Mouse (Mus musculus): ENCODE measurements at regions not wholly inside any gene's neighbourhood (a gene's known extent, or its start where the extent isn't known, plus 50 kb on each side); places are given as distances from the start of the nearest gene placed in this dataset.

- no peak for DNase-seq (ENCODE audit: low read depth)
These were observed 151.3 kb upstream of the 4933402D24Rik start for GRCm38 (mm10) chr1:63920181-63920933.

- no peak for DNase-seq (ENCODE audit: low read depth)
These were observed 149.1 kb upstream of the 4933402D24Rik start for GRCm38 (mm10) chr1:63918200-63918599.

GRCm38 (mm10) chr1:63916907-63917650 lies 148.0 kb upstream of the 4933402D24Rik start:
- no peak for DNase-seq (ENCODE audit: low read depth)

- DNase-seq (ENCODE audit: low read depth), result no peak
These were observed 141.7 kb upstream of the 4933402D24Rik start for GRCm38 (mm10) chr1:63910765-63911164.

GRCm38 (mm10) chr1:63909191-63909590 lies 140.1 kb upstream of the 4933402D24Rik start:
- DNase-seq (ENCODE audit: low read depth), result no peak

DNA sequence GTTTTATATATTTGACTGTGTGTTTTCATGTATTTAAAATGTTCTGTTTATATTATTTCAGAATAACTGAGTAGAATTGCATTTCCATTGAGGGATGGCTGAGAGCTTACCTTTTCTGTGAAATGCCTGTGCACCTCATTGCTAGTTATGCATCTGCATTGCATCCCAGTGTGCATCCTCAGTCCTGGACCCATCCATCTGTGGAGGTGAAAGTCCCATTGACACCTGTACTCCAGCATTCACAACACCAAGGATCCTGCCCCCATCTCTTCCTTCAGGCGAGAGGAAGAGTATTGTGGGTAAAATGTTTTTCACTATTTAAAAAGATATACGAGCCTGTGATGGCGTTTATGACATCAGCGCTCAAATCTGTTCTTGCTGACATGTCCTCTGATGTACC lies 134.6 kb upstream of the 4933402D24Rik start:
- DNase-seq (ENCODE audit: low read depth), result no peak

GRCm38 (mm10) chr1:63903201-63903600 lies 134.1 kb upstream of the 4933402D24Rik start:
- DNase-seq (ENCODE audit: low read depth), result no peak

DNA sequence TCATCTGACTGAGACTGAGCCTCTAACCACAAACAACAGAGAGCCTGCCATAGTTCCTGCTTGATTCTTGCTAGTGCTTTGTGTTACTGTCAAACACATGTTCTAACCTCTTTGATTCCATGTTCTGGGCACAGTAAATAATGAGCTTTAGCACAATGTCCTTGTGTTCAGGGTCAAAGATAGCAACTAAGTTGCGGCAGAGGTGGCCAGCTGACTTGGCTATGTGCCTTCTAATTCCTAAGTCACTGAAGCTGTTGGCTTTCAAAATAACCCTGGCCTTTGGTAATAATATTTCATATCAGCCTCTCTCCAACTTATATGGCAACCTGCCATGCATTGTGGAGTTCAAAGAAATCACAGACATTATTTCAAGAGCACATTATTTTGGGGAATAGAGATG lies 133.3 kb upstream of the 4933402D24Rik start:
- no peak for DNase-seq (ENCODE audit: low read depth)

- DNase-seq (ENCODE audit: low read depth), result no peak
These were observed 130.8 kb upstream of the 4933402D24Rik start for GRCm38 (mm10) chr1:63899631-63900577.

DNA sequence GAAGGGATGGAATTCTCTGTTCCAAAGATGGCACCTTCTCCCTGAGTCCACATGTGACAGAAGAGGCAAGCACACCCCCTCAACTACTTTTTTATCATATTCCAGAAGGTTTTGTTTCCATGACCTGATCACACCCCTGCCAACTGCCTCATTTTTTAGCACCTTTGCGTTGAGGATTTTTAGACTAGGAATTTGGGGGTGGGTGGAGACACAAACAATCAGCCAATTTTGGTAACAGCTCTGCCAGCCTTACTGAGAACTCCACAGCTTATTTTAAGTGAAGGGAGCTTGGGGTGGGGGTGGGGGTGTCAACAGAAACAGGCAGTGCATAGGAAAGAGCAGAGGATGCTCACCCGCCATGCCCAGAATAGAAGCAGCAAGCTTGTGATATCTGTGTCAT lies 129.7 kb upstream of the 4933402D24Rik start:
- DNase-seq (ENCODE audit: low read depth), result no peak

DNA sequence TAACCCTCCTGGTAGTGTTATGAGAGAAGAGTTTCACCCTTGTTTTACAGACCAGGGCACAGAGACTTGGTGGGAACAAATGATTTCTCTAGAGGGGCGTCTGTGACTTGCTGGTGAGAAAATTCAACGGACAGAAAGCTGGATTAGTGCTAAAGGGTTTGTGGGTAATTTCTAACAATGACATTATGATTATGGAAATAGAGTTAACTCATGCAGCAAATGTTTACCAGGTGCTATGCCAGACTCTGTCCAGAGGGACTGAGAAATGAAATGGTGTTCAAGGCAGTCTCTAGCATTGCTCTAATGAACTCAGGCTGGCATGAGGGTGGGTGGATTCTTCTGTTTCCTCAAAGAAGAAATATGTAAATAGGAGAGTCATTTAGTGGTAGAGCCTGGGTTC lies 128.5 kb upstream of the 4933402D24Rik start:
- DNase-seq (ENCODE audit: low read depth), result no peak

DNA sequence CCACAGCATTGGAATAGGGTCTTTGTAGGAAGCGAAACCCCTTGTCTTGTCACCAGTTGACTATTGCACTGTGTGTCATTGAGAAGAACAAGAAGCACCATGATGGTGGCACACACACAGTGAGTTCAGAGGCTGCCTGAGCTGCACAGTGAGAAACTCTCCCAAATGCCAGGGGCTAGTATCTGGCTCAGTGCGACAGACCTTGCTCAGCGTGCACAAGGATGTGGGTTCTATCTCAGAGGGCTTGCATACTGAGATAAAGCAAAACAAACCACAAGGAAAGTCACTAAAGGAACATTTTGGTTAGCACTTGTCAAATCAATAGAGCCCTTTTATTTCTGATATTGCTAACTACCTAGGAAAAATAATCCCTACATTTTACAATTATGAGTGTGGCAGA lies 110.5 kb upstream of the 4933402D24Rik start:
- DNase-seq (ENCODE audit: low read depth), result no peak

DNA sequence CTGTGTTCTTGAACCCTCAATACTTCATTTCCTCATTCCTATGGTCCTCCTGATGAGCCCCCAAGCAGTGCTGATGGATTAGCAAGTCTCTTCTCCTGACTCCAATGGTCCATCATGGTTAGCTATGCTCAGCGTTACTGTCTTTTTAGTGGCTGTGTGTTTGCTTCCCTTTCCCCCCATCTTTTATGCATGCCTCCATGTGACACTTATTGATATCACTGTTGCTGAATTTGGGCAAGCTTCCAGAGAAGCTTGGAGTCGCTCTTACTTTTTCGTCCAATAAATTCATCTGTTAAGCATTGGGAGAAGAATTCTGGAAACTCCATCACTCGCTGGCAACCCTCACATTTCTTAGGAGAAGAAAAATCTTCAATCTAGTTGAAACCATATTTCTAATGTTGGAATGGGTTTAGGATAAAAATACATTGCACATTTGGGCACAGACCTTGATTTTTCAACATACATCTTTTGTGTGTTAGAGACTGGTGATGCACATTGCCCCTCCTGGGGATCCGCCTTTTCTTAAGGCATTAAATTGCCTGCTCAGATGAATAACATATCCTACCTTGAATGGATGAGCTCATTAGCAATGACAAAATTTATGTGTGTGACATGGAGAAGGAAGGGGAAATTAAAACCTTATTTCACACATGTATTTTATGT lies 107.7 kb upstream of the 4933402D24Rik start:
- DNase-seq (ENCODE audit: low read depth), result no peak

DNA sequence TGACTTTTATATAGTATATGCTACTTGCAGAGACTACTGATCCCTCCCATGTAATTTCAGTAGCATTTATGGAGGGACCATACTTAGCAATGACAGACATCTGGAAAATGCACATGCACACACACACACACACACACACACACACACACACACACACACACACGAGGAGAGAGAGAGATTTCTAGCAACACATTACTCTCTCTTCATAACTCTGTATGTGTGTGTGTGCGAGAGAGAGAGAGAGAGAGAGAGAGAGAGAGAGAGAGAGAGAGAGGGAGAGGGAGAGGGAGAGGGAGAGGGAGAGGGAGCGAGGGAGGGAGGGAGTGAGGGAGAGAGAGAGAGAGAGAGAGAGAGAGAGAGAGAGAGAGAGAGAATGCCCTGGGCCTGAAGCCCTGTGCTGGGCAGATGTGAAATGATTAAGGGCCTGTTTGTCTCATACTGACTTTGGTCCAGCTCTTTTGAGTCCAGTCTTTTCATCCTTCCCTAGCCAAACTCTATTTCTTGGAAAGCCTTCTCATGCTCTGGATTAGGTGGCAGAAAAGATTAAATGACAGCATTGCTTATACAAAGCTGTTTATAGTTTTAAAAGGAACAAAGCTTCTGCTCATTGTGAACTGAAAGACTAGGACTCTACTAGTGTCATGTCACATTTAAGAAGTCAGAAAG lies 106.4 kb upstream of the 4933402D24Rik start:
- DNase-seq (ENCODE audit: low read depth), result no peak

DNA sequence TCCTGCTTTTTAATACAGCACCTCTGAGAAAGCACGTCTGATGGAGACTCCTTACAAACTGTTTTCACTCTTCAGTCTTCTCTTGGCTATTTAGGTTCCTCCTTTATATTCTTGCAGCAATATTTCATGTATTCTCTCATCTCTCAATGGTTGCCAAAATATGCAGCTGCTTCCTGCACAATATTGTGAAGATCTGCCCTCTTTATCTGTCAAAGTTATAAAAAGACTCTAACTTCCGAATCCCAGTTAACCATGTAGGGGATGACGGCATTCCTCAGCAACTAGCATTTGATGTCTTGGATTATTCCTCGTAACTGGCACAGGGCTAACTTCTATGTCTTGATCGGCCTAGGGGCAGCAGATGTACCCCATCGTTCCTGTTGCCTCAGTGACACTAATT lies 102.8 kb upstream of the 4933402D24Rik start:
- no peak for DNase-seq (ENCODE audit: low read depth)

- no peak for DNase-seq (ENCODE audit: low read depth)
These were observed 100.3 kb upstream of the 4933402D24Rik start for GRCm38 (mm10) chr1:63869342-63869741.

- no peak for DNase-seq (ENCODE audit: low read depth)
These were observed 89.0 kb upstream of the 4933402D24Rik start for GRCm38 (mm10) chr1:63857933-63858649.

- DNase-seq (ENCODE audit: low read depth), result no peak
These were observed 88.4 kb upstream of the 4933402D24Rik start for GRCm38 (mm10) chr1:63857468-63857867.

DNA sequence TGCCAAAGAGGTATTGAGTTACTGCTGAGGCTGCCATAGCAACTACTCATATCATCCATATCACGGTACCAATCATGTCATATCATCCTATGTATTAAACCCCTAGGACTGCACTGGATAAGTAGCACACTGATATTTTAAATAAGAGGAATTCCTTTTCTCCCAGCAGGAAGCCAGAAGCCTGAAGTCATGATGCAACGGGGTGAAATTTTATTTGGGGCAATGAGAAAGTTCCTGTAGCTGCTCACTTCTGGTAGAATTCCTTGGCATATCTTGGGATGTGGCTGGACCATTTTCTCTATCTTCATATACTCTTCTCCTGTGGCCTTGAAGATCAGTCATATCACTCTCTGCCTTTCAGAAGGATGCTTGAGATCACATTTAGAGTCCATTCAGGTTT lies 87.3 kb upstream of the 4933402D24Rik start:
- no peak for DNase-seq (ENCODE audit: low read depth)

DNA sequence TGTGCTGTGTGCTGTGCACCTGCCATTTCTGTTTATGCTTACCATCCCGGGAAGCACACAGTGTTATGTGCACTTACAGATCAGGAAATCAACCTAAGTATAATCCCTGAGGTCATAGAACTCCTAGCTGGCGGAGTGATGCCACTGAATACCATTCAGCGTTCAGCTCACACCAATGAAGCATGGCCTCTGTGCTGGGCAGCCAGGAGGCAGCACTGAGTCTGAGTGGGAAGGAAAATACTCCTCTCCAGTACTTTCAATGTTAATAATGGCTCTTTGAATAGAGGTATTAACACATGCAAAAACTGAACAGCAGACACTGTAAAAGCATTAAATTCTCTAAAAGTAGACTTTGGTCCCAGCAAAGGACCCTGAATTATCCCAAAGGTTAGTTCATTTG lies 85.7 kb upstream of the 4933402D24Rik start:
- peak; percentile 2 for DNase-seq (ENCODE audit: low read depth)
